Mouse (Mus musculus) forebrain, embryonic 16.5 days (tissue): ENCODE results near the gene Plin1. TPM values are rescaled to one million over a fixed set of nuclear protein-coding genes. Genes with fewer than 3 reads are reported as not detected.

Experiments used
- ATAC-seq: fragments of 200-750 bp; cut with Nextera tagmentation; 2 replicates; pipeline ENCODE4 v1.8.0; 2017; ENCODE audit warnings: mild to moderate bottlenecking, moderate library complexity
- H3K27ac ChIP-seq: fragments of 300-500 bp; sonication (generic); 2 replicates; pipeline ENCODE4 v1.5.1; 2014; ENCODE audit warnings: low read length, control low read depth
- H3K27me3 ChIP-seq: fragments of 300-500 bp; sonication (generic); replicated peaks from 2 replicates; pipeline ENCODE4 v1.6.1; 2014; ENCODE audit warnings: low read length; ENCODE audit not compliant: control insufficient read depth, insufficient read depth
- H3K36me3 ChIP-seq: fragments of 300-500 bp; sonication (generic); 2 replicates; pipeline ENCODE4 v1.6.1; 2014; ENCODE audit not compliant: control insufficient read depth, insufficient read depth
- H3K4me1 ChIP-seq: fragments of 300-500 bp; sonication (generic); replicated peaks from 2 replicates; pipeline ENCODE4 v1.6.1; 2014; ENCODE audit warnings: low read length; ENCODE audit not compliant: control insufficient read depth, insufficient read depth
- H3K4me2 ChIP-seq: fragments of 300-500 bp; sonication (generic); 2 replicates; pipeline ENCODE4 v1.6.1; 2014; ENCODE audit warnings: mild to moderate bottlenecking, low read length, control low read depth
- H3K4me3 ChIP-seq: fragments of 300-500 bp; sonication (generic); replicated peaks from 2 replicates; pipeline ENCODE4 v1.5.1; 2014; ENCODE audit warnings: mild to moderate bottlenecking, low read length, control low read depth
- H3K9ac ChIP-seq: fragments of 300-500 bp; sonication (generic); replicated peaks from 2 replicates; pipeline ENCODE4 v1.6.1; 2014; ENCODE audit warnings: low read depth, low read length, control low read depth
- H3K9me3 ChIP-seq: fragments of 300-500 bp; sonication (generic); 2 replicates; pipeline ENCODE4 v1.6.1; 2016; ENCODE audit warnings: low read length; ENCODE audit not compliant: control insufficient read depth
- WGBS: fragments of 180-500 bp; shearing (Covaris S2); extraction: QIAGEN DNeasy Blood & Tissue Kit; methylation state at CpG from one replicate; pipeline ENCODE4 v1.1.7; 2014; 5-methylcytosine and 5-hydroxymethylcytosine counted together
- polyA plus RNA-seq: library from polyadenylated mRNA; unstranded; fragments of >200 nt; fragmentation: Nextera tagmentation; extraction: Ambion mirVana; gene quantifications from 2 replicates; pipeline ENCODE4 v1.2.1, GENCODE M21; 2015

The Plin1 gene
- polyA plus RNA-seq = not detected in 2 replicates

GRCm38 (mm10) chr7:79732622-79733021 lies at the start of gene Plin1:
Gene Plin1, minus strand, starts transcription at chr7:79732903.
- WGBS = 58% methylated on average over 4 of the region's 4 CpGs
- H3K36me3 ChIP-seq = 0 out of 2 replicates have a peak, but pooled peaks cover 3% of the 10 kb centered on the region
- H3K9me3 ChIP-seq = no peaks in the 10 kb centered on the region

GRCm38 (mm10) chr7:79782516-79782855 lies 49.8 kb upstream of the Plin1 start:
- Histone ChIP-seq H3K27ac (no peak overlapping the region), H3K9ac (no peak overlapping the region), H3K27me3 (no peaks in the 10 kb centered on the region), H3K4me1 (peaks cover 3% of the 10 kb centered on the region), H3K4me2 (no peak overlapping the region), H3K4me3 (no peak overlapping the region), H3K9me3 (no peaks in the 10 kb centered on the region), H3K36me3 (no peaks in the 10 kb centered on the region)
- 80% methylated on average over 2 of the region's 2 CpGs for WGBS
- ATAC-seq = no peak

More at GRCm38 (mm10) chr7:79732622-79733021, at the start of gene Plin1:
- Histone ChIP-seq H3K27me3 (no peaks in the 10 kb centered on the region), H3K4me2 (no peak within 1 kb of the TSS), H3K4me1 (no peaks in the 10 kb centered on the region), H3K4me3 (no peak within 1 kb of the TSS), H3K9ac (no peak within 1 kb of the TSS), H3K27ac (no peak within 1 kb of the TSS)
- ATAC-seq = no peak

GRCm38 (mm10) chr7:79781826-79782515 lies 49.3 kb upstream of the Plin1 start:
- Histone ChIP-seq H3K36me3 (no peaks in the 10 kb centered on the region), H3K27ac (no peak overlapping the region), H3K27me3 (no peaks in the 10 kb centered on the region), H3K4me2 (no peak overlapping the region), H3K9me3 (no peaks in the 10 kb centered on the region), H3K4me1 (peaks cover 3% of the 10 kb centered on the region), H3K4me3 (no peak overlapping the region), H3K9ac (no peak overlapping the region)
- ATAC-seq = no peak
- 79% methylated on average over 11 of the region's 11 CpGs for WGBS

- Histone ChIP-seq H3K9me3 (no peaks in the 10 kb centered on the region), H3K4me1 (peaks cover 3% of the 10 kb centered on the region), H3K4me2 (peak overlapping the region; percentile 46), H3K4me3 (peak overlapping the region; percentile 20; the same call in 1 of the 2 replicates), H3K36me3 (no peaks in the 10 kb centered on the region), H3K27me3 (no peaks in the 10 kb centered on the region), H3K27ac (no peak overlapping the region), H3K9ac (no peak overlapping the region; the same call in 1 of the 2 replicates)
- 34% methylated on average over 16 of the region's 16 CpGs for WGBS
- ATAC-seq = peak; percentile 69
These were observed 48.2 kb upstream of the Plin1 start for GRCm38 (mm10) chr7:79780647-79781626.

DNA sequence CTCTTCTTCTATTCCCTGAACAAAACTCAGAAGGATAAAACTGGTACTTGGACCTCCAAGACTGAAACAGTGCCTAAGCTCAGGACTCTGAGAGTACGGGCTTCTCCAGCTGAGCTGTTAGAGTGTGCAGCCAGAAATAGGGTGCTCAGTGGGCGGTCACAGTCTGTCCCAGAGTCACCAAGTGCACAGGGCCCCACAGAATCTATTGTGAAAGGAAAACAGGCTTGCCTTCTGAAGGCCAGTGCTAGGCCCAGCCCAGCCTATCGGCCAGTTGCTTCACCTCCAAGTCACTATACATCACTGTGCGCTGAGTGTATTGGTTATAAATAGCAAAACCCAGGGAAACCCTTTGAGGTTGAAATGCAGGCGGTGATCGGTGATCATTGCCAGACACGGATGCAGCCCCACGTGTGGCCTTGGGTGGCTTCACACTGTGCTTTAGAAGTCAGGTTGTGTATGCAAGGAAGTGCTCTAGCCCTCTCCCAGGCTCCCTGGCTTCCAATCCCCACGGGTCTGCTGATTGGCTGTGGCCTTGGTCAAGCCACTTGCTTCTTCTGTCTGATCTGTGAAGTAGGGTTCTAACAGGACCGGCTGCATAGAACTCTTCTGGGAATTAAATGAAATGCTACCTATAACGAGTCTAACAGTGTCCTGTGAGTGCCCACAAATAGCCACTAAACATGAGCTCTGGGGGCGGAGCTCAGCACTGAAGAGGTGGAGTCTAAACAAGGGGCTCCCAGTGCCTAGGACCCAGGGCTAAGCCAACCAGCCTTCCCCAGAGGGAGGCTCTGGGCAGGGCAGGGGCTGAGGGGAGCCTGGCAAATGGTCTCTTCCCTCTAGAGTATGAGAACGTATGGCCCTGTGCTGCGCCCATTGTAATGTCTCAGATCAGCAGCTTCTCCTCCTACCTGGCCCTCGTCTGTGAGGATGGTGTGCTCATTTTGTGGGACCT lies 39.1 kb upstream of the Plin1 start:
- Histone ChIP-seq H3K9ac (no peak overlapping the region), H3K27ac (no peak overlapping the region), H3K36me3 (no peaks in the 10 kb centered on the region), H3K4me1 (no peaks in the 10 kb centered on the region), H3K4me2 (no peak overlapping the region), H3K4me3 (no peak overlapping the region), H3K27me3 (no peaks in the 10 kb centered on the region), H3K9me3 (no peaks in the 10 kb centered on the region)
- 50% methylated on average over 15 of the region's 15 CpGs for WGBS
- no peak for ATAC-seq

DNA sequence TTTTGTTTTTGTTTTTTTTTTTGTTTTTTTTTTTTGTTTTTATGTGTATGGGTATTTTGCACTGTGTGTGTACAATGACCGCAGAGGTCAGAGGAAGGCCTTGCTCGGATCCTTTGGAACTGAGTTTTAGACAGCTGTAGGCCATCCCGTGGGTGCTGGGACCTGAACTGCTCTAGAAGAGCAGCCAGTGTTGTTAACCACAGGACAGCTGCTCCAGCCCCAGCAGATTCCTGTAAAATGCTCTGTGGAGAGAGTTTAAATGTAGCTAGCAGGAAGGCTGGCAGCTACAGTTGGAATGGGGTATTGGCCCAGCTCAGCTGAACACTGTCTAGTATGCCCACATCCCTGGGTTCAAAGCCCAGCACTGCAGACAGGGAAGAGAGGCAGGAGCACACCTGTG lies 37.0 kb upstream of the Plin1 start:
- no peaks in the 10 kb centered on the region for H3K9me3 ChIP-seq
- H3K9ac ChIP-seq = no peak overlapping the region
- H3K27me3 ChIP-seq = no peaks in the 10 kb centered on the region
- H3K27ac ChIP-seq = no peak overlapping the region
- WGBS = 96% methylated on average over 3 of the region's 3 CpGs
- no peak overlapping the region for H3K4me3 ChIP-seq
- H3K36me3 ChIP-seq = no peaks in the 10 kb centered on the region
- H3K4me2 ChIP-seq = no peak overlapping the region
- no peak for ATAC-seq
- H3K4me1 ChIP-seq = no peaks in the 10 kb centered on the region

GRCm38 (mm10) chr7:79765991-79766390 lies 33.3 kb upstream of the Plin1 start:
- H3K9ac ChIP-seq = no peak overlapping the region
- no peak overlapping the region for H3K27ac ChIP-seq
- no peaks in the 10 kb centered on the region for H3K4me1 ChIP-seq
- H3K4me3 ChIP-seq = no peak overlapping the region
- no peak overlapping the region for H3K4me2 ChIP-seq
- H3K9me3 ChIP-seq = no peaks in the 10 kb centered on the region
- ATAC-seq = no peak
- 38% methylated on average over 1 of the region's 1 CpGs for WGBS
- H3K36me3 ChIP-seq = no peaks in the 10 kb centered on the region
- no peaks in the 10 kb centered on the region for H3K27me3 ChIP-seq

- Histone ChIP-seq H3K27me3 (no peaks in the 10 kb centered on the region), H3K27ac (no peak overlapping the region), H3K4me1 (no peaks in the 10 kb centered on the region), H3K4me2 (no peak overlapping the region), H3K9me3 (no peaks in the 10 kb centered on the region), H3K36me3 (no peaks in the 10 kb centered on the region), H3K4me3 (no peak overlapping the region), H3K9ac (no peak overlapping the region)
- no peak for ATAC-seq
- WGBS = 86% methylated on average over 8 of the region's 8 CpGs
These were observed 29.4 kb upstream of the Plin1 start for GRCm38 (mm10) chr7:79762106-79762505.
